ENCODE assay signal across 22 mouse cellular contexts in genomic region chr13:94101020-94101571, GRCm38 (mm10). TPM values are rescaled to one million over a fixed set of nuclear protein-coding genes. Genes with fewer than 3 reads are reported as not detected.
DNase-seq lines count a peak whose midpoint lies in the region; ATAC-seq and TF ChIP-seq lines count a peak whose summit lies in the region.
"Had no signal": no experiment of that assay in that cellular context is flagged by ENCODE, and none has a peak within 500 bp of the region (broad histone marks: within the 10 kb centered on the region; RNA-seq: fewer than 3 reads in every experiment).

No protein-coding gene starts in this region.

- H3K4me2 ChIP-seq in heart, embryonic 11.5 days: peak overlapping the region; percentile 9; the same call in 1 of the 2 replicates
- H3K4me2 ChIP-seq in heart, embryonic 15.5 days: no peak overlapping the region
- no peak overlapping the region for H3K4me2 ChIP-seq in lung, postnatal 0 days (replicated peaks; ENCODE audit: low read depth, low read length)
- H3K4me2 ChIP-seq: embryonic facial prominence, embryonic 15.5 days; forebrain, embryonic 12.5 days; hindbrain, embryonic 12.5 days had no signal

- intact Hi-C loops in heart, postnatal 36 days (cut with DNase I): no loop called here

- DNase-seq in heart, adult 9 months (ENCODE audit: low spot score in 2 of 2): no peak
- DNase-seq in heart, postnatal 36 days: no peak
- DNase-seq in lung, postnatal 0 days (ENCODE audit: low spot score): no peak
- DNase-seq in lung, postnatal 10 days: no peak
- DNase-seq in cerebellum, adult 18-20 months: no peak
- DNase-seq: adrenal gland, adult 8-10 months; adrenal gland, postnatal 36 days; cerebellum, adult 8-10 months; cerebellum, postnatal 14 days; embryo, embryonic 11 days; gastrocnemius, postnatal 10 days; kidney, adult 8-10 months had no signal

- no peak overlapping the region for H3K4me3 ChIP-seq in heart, embryonic 11.5 days (ENCODE audit: low read depth, low read length)
- no peak overlapping the region for H3K4me3 ChIP-seq in heart, embryonic 15.5 days
- H3K4me3 ChIP-seq in lung, postnatal 0 days (ENCODE audit: low read depth, low read length): no peak overlapping the region
- H3K4me3 ChIP-seq: embryonic facial prominence, embryonic 15.5 days; erythroblast, embryonic 14.5 days; forebrain, embryonic 12.5 days; hindbrain, embryonic 12.5 days had no signal

- no peak overlapping the region for H3K27ac ChIP-seq in heart, embryonic 11.5 days (ENCODE audit: low read depth, low read length)
- no peak overlapping the region for H3K27ac ChIP-seq in heart, embryonic 15.5 days
- H3K27ac ChIP-seq in lung, postnatal 0 days (ENCODE audit: low read length): no peak overlapping the region
- H3K27ac ChIP-seq: embryonic facial prominence, embryonic 15.5 days; forebrain, embryonic 12.5 days; hindbrain, embryonic 12.5 days had no signal

- 47% methylated on average over 10 of the region's 10 CpGs for WGBS in heart, embryonic 11.5 days (ENCODE audit: insufficient replicate concordance)
- 42% methylated on average over 10 of the region's 10 CpGs for WGBS in heart, embryonic 15.5 days
- 64% methylated on average over 10 of the region's 10 CpGs for WGBS in lung, postnatal 0 days

- no peak for TF ChIP-seq CTCF in lung, postnatal 0 days (IDR thresholded peaks at IDR 0.05)

- no peaks in the 10 kb centered on the region for H3K27me3 ChIP-seq in heart, embryonic 11.5 days (ENCODE audit: control insufficient read depth, insufficient read depth, low read length)
- H3K27me3 ChIP-seq in heart, embryonic 15.5 days: no peaks in the 10 kb centered on the region
- no peaks in the 10 kb centered on the region for H3K27me3 ChIP-seq in lung, postnatal 0 days (replicated peaks; ENCODE audit: insufficient read depth, low read length)
- H3K27me3 ChIP-seq: embryonic facial prominence, embryonic 15.5 days; forebrain, embryonic 12.5 days; hindbrain, embryonic 12.5 days had no signal

- TF ChIP-seq EP300 in lung, postnatal 0 days (IDR thresholded peaks at IDR 0.05): no peak

- no peaks in the 10 kb centered on the region for H3K9me3 ChIP-seq in heart, embryonic 11.5 days (replicated peaks; ENCODE audit: control insufficient read depth, low read length)
- H3K9me3 ChIP-seq in heart, embryonic 15.5 days (replicated peaks): no peaks in the 10 kb centered on the region
- no peaks in the 10 kb centered on the region for H3K9me3 ChIP-seq in lung, postnatal 0 days (ENCODE audit: low read length)
- H3K9me3 ChIP-seq: embryonic facial prominence, embryonic 15.5 days; forebrain, embryonic 12.5 days; hindbrain, embryonic 12.5 days had no signal

- peaks cover 37% of the 10 kb centered on the region for H3K4me1 ChIP-seq in heart, embryonic 11.5 days (ENCODE audit: control insufficient read depth, insufficient read depth, low read length)
- H3K4me1 ChIP-seq in heart, embryonic 15.5 days (replicated peaks): peaks cover 56% of the 10 kb centered on the region
- H3K4me1 ChIP-seq in lung, postnatal 0 days (ENCODE audit: insufficient read depth, low read depth, low read length): peaks cover 26% of the 10 kb centered on the region; the same call in 1 of the 2 replicates
- H3K4me1 ChIP-seq: hindbrain, embryonic 12.5 days had no signal

- ATAC-seq in heart, embryonic 11.5 days (replicated peaks; ENCODE audit: insufficient number of reproducible peaks, low FRiP score, low TSS enrichment): no peak
- 0 out of 2 replicates have a peak, but pooled peaks have one; percentile 33 for ATAC-seq in heart, embryonic 15.5 days (replicated peaks; ENCODE audit: insufficient number of reproducible peaks, insufficient read depth, low FRiP score, low read depth)
- 0 out of 2 replicates have a peak, but pooled peaks have one; percentile 13 for ATAC-seq in lung, postnatal 0 days
- ATAC-seq: forebrain, embryonic 16.5 days; hindbrain, embryonic 16.5 days; inflammation-experienced regulatory T-cells, adult 6 months; intestine, postnatal 0 days had no signal

- no peaks in the 10 kb centered on the region for H3K36me3 ChIP-seq in heart, embryonic 11.5 days (ENCODE audit: control insufficient read depth, insufficient read depth, low read length)
- H3K36me3 ChIP-seq in heart, embryonic 15.5 days: no peaks in the 10 kb centered on the region
- no peaks in the 10 kb centered on the region for H3K36me3 ChIP-seq in lung, postnatal 0 days (ENCODE audit: insufficient read depth, low read length)
- H3K36me3 ChIP-seq: embryonic facial prominence, embryonic 15.5 days; forebrain, embryonic 12.5 days; hindbrain, embryonic 12.5 days had no signal

- H3K9ac ChIP-seq in heart, embryonic 11.5 days (ENCODE audit: low read depth, low read length): no peak overlapping the region
- no peak overlapping the region for H3K9ac ChIP-seq in heart, embryonic 15.5 days
- no peak overlapping the region for H3K9ac ChIP-seq in lung, postnatal 0 days (replicated peaks; ENCODE audit: low read depth)
- H3K9ac ChIP-seq: embryonic facial prominence, embryonic 15.5 days; forebrain, embryonic 12.5 days; hindbrain, embryonic 12.5 days had no signal

RNA-seq across cellular contexts. Expression of gene Lhfpl2, which starts 43.5 kb away (rescaled TPM):
- polyA plus RNA-seq in heart, embryonic 11.5 days (2014; fragmentation: Nextera tagmentation; extraction: Ambion mirVana): 18.5 and 24.8 TPM in 2 replicates
- polyA plus RNA-seq in heart, embryonic 15.5 days (2015; fragmentation: Nextera tagmentation; extraction: Ambion mirVana): 24.9 and 33.7 TPM in 2 replicates
- total RNA-seq in heart, postnatal 36 days (2021): 1 to 10 TPM; 2.5 to 3.7 TPM
- 19.9 and 21.4 TPM in 2 replicates for polyA plus RNA-seq in lung, postnatal 0 days (2015; fragmentation: Nextera tagmentation; extraction: Ambion mirVana)
- polyA plus RNA-seq: erythroblast, embryonic 14.5 days; inflammation-experienced regulatory T-cells, adult 6 months had no signal
